Mouse (Mus musculus): Measurements from ENCODE around the gene Zfp273. TPM values are rescaled to one million over a fixed set of nuclear protein-coding genes. Genes with fewer than 3 reads are reported as not detected.
A peak's percentile ranks its signal among the peaks of the same experiment; 100 is the strongest.

The Zfp273 gene
- total and polyA plus RNA-seq, 2 experiments from 2014 or later = 2.5 to 3.2 TPM

- TF ChIP-seq CTCF (IDR thresholded peaks at IDR 0.05; ENCODE audit: low read depth) (no peak), EP300 (IDR thresholded peaks at IDR 0.05; ENCODE audit: low read depth) (no peak)
- no peak overlapping the region for H3K27ac ChIP-seq (ENCODE audit: low read depth)
- H3K27me3 ChIP-seq (ENCODE audit: control insufficient read depth, insufficient read depth, low read length) = no peaks in the 10 kb centered on the region
- no peaks in the 10 kb centered on the region for H3K9me3 ChIP-seq (replicated peaks; ENCODE audit: control insufficient read depth, low read length)
- DNase-seq (ENCODE audit: low spot score) = no peak
- ATAC-seq (ENCODE audit: insufficient read depth, low read depth) = no peak
- H3K36me3 ChIP-seq (replicated peaks; ENCODE audit: control insufficient read depth, insufficient read depth, low read length) = no peaks in the 10 kb centered on the region
- peak overlapping the region; percentile 58 for H3K4me2 ChIP-seq (ENCODE audit: low read depth, low read length)
- no peak overlapping the region for H3K9ac ChIP-seq (replicated peaks; ENCODE audit: low read depth, low read length)
- peak overlapping the region; percentile 47; the same call in 1 of the 2 replicates for H3K4me3 ChIP-seq (ENCODE audit: low read depth, low read length)
- WGBS = 25% methylated on average over 6 of the region's 6 CpGs
- H3K4me1 ChIP-seq (ENCODE audit: control insufficient read depth, insufficient read depth) = no peaks in the 10 kb centered on the region
These were observed 30.2 kb downstream of the Zfp273 start for GRCm38 (mm10) chr13:67843775-67844118.

GRCm38 (mm10) chr13:67844119-67844852, 30.7 kb downstream of the Zfp273 start:
- Histone ChIP-seq H3K4me3 (ENCODE audit: low read depth, low read length) (peak overlapping the region; percentile 47), H3K4me1 (ENCODE audit: control insufficient read depth, insufficient read depth) (no peaks in the 10 kb centered on the region), H3K36me3 (replicated peaks; ENCODE audit: control insufficient read depth, insufficient read depth, low read length) (no peaks in the 10 kb centered on the region), H3K9me3 (replicated peaks; ENCODE audit: control insufficient read depth, low read length) (no peaks in the 10 kb centered on the region), H3K4me2 (ENCODE audit: low read depth, low read length) (peak overlapping the region; percentile 58), H3K9ac (replicated peaks; ENCODE audit: low read depth, low read length) (peak overlapping the region; percentile 17; the same call in 1 of the 2 replicates), H3K27me3 (ENCODE audit: control insufficient read depth, insufficient read depth, low read length) (no peaks in the 10 kb centered on the region), H3K27ac (ENCODE audit: low read depth) (no peak overlapping the region)
- peak; percentile 62 for TF ChIP-seq CTCF (IDR thresholded peaks at IDR 0.05; ENCODE audit: low read depth)
- no peak for TF ChIP-seq EP300 (IDR thresholded peaks at IDR 0.05; ENCODE audit: low read depth)
- WGBS = 0% methylated on average over 13 of the region's 19 CpGs
- peak; percentile 64 for DNase-seq (ENCODE audit: low spot score)
- peak; percentile 73 for ATAC-seq (ENCODE audit: insufficient read depth, low read depth)

GRCm38 (mm10) chr13:67844853-67845194, 31.3 kb downstream of the Zfp273 start:
- Histone ChIP-seq H3K9me3 (replicated peaks; ENCODE audit: control insufficient read depth, low read length) (no peaks in the 10 kb centered on the region), H3K27me3 (ENCODE audit: control insufficient read depth, insufficient read depth, low read length) (no peaks in the 10 kb centered on the region), H3K4me2 (ENCODE audit: low read depth, low read length) (peak overlapping the region; percentile 58), H3K9ac (replicated peaks; ENCODE audit: low read depth, low read length) (peak overlapping the region; percentile 17; the same call in 1 of the 2 replicates), H3K27ac (ENCODE audit: low read depth) (no peak overlapping the region), H3K4me3 (ENCODE audit: low read depth, low read length) (peak overlapping the region; percentile 47), H3K36me3 (replicated peaks; ENCODE audit: control insufficient read depth, insufficient read depth, low read length) (no peaks in the 10 kb centered on the region), H3K4me1 (ENCODE audit: control insufficient read depth, insufficient read depth) (no peaks in the 10 kb centered on the region)
- ATAC-seq (ENCODE audit: insufficient read depth, low read depth) = no peak
- TF ChIP-seq CTCF (IDR thresholded peaks at IDR 0.05; ENCODE audit: low read depth) (no peak), EP300 (IDR thresholded peaks at IDR 0.05; ENCODE audit: low read depth) (no peak)
- no peak for DNase-seq (ENCODE audit: low spot score)
- WGBS = 19% methylated on average over 8 of the region's 8 CpGs

- no peak for DNase-seq (ENCODE audit: low spot score)
- 71% methylated on average over 3 of the region's 3 CpGs for WGBS
These were observed 36.8 kb downstream of the Zfp273 start for GRCm38 (mm10) chr13:67850361-67850760.

GRCm38 (mm10) chr13:67853130-67853529, 39.6 kb downstream of the Zfp273 start:
- DNase-seq (ENCODE audit: low spot score) = no peak

More at GRCm38 (mm10) chr13:67850361-67850760, 36.8 kb downstream of the Zfp273 start:
- Histone ChIP-seq H3K36me3 (replicated peaks; ENCODE audit: control insufficient read depth, insufficient read depth, low read length) (no peaks in the 10 kb centered on the region), H3K27me3 (ENCODE audit: control insufficient read depth, insufficient read depth, low read length) (no peaks in the 10 kb centered on the region), H3K4me2 (ENCODE audit: low read depth, low read length) (no peak overlapping the region), H3K4me3 (ENCODE audit: low read depth, low read length) (no peak overlapping the region), H3K9me3 (replicated peaks; ENCODE audit: control insufficient read depth, low read length) (no peaks in the 10 kb centered on the region), H3K4me1 (ENCODE audit: control insufficient read depth, insufficient read depth) (no peaks in the 10 kb centered on the region), H3K9ac (replicated peaks; ENCODE audit: low read depth, low read length) (no peak overlapping the region), H3K27ac (ENCODE audit: low read depth) (no peak overlapping the region)
- no peak for ATAC-seq (ENCODE audit: insufficient read depth, low read depth)
- TF ChIP-seq CTCF (IDR thresholded peaks at IDR 0.05; ENCODE audit: low read depth) (no peak), EP300 (IDR thresholded peaks at IDR 0.05; ENCODE audit: low read depth) (no peak)

GRCm38 (mm10) chr13:67853983-67854382, 40.4 kb downstream of the Zfp273 start:
- DNase-seq (ENCODE audit: low spot score) (no peak), ATAC-seq (ENCODE audit: insufficient read depth, low read depth) (no peak)
- 76% methylated on average over 2 of the region's 2 CpGs for WGBS
- Histone ChIP-seq H3K4me1 (ENCODE audit: control insufficient read depth, insufficient read depth) (no peaks in the 10 kb centered on the region), H3K9me3 (replicated peaks; ENCODE audit: control insufficient read depth, low read length) (no peaks in the 10 kb centered on the region), H3K4me3 (ENCODE audit: low read depth, low read length) (no peak overlapping the region), H3K4me2 (ENCODE audit: low read depth, low read length) (no peak overlapping the region), H3K27me3 (ENCODE audit: control insufficient read depth, insufficient read depth, low read length) (no peaks in the 10 kb centered on the region), H3K27ac (ENCODE audit: low read depth) (no peak overlapping the region), H3K36me3 (replicated peaks; ENCODE audit: control insufficient read depth, insufficient read depth, low read length) (no peaks in the 10 kb centered on the region), H3K9ac (replicated peaks; ENCODE audit: low read depth, low read length) (no peak overlapping the region)
- TF ChIP-seq CTCF (IDR thresholded peaks at IDR 0.05; ENCODE audit: low read depth) (no peak), EP300 (IDR thresholded peaks at IDR 0.05; ENCODE audit: low read depth) (no peak)

More at GRCm38 (mm10) chr13:67853130-67853529, 39.6 kb downstream of the Zfp273 start:
- 66% methylated on average over 6 of the region's 6 CpGs for WGBS
- no peaks in the 10 kb centered on the region for H3K27me3 ChIP-seq (ENCODE audit: control insufficient read depth, insufficient read depth, low read length)
- no peak overlapping the region for H3K9ac ChIP-seq (replicated peaks; ENCODE audit: low read depth, low read length)
- no peaks in the 10 kb centered on the region for H3K4me1 ChIP-seq (ENCODE audit: control insufficient read depth, insufficient read depth)
- H3K36me3 ChIP-seq (replicated peaks; ENCODE audit: control insufficient read depth, insufficient read depth, low read length) = no peaks in the 10 kb centered on the region
- no peak for TF ChIP-seq CTCF (IDR thresholded peaks at IDR 0.05; ENCODE audit: low read depth)
- no peaks in the 10 kb centered on the region for H3K9me3 ChIP-seq (replicated peaks; ENCODE audit: control insufficient read depth, low read length)
- H3K27ac ChIP-seq (ENCODE audit: low read depth) = no peak overlapping the region
- no peak overlapping the region for H3K4me2 ChIP-seq (ENCODE audit: low read depth, low read length)
- no peak overlapping the region for H3K4me3 ChIP-seq (ENCODE audit: low read depth, low read length)
- no peak for ATAC-seq (ENCODE audit: insufficient read depth, low read depth)
